Mouse (Mus musculus) megakaryocyte, embryonic 14.5 days (primary cell): ENCODE data around the gene Tmem209. TPM values are rescaled to one million over a fixed set of nuclear protein-coding genes. Genes with fewer than 3 reads are reported as not detected.

Source experiments
- H3K27me3 ChIP-seq: replicated peaks from 2 replicates; pipeline ENCODE3; 2012; ENCODE audit warnings: inconsistent platforms
- H3K36me3 ChIP-seq: replicated peaks from 2 replicates; pipeline ENCODE3; 2012; ENCODE audit warnings: low read length, inconsistent platforms, mixed read lengths
- H3K4me1 ChIP-seq: 2 replicates; pipeline ENCODE4 v1.6.1; 2012; ENCODE audit warnings: inconsistent platforms
- H3K4me3 ChIP-seq: replicated peaks from 2 replicates; pipeline ENCODE3; 2012; ENCODE audit warnings: moderate library complexity, mild to moderate bottlenecking, inconsistent platforms
- H3K9me3 ChIP-seq: 2 replicates; pipeline ENCODE4 v1.6.1; 2012; ENCODE audit warnings: inconsistent platforms
- FLI1 ChIP-seq: IDR thresholded peaks from 2 replicates; pipeline ENCODE4 v1.6.1; 2012; ENCODE audit warnings: low read length, inconsistent platforms, mixed read lengths
- GATA1 ChIP-seq: IDR thresholded peaks from 3 replicates; pipeline ENCODE4 v1.6.1; 2012; ENCODE audit warnings: mixed read lengths, low read length, inconsistent platforms, borderline replicate concordance
- polyA plus RNA-seq: library from polyadenylated mRNA; stranded (reverse); fragments of >175 nt; gene quantifications from 2 replicates; pipeline ENCODE4 v1.2.3, GENCODE M21; 2012; ENCODE audit warnings: low replicate concordance; ENCODE audit not compliant: insufficient read depth

The Tmem209 gene
- polyA plus RNA-seq, 1 experiment, result 1.7 TPM

DNA sequence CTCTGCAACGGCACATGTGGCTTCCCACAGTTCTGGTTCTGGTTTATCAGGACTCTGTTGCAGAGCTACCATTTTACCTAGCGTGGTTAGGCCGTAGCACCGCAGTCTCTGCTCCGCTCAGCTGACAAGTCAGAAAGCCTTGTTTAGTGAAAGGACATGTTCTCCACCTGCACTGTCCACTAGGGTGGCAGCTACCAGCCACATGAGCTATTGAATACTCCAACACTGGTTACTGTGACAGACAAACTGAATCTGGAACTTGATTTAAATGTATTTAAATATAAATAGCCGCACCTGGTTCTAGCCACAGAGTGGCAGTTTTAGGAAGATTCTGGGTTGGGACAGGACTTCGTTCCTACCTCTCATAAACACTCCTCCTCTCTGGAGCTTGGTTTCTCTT is 52.6 kb downstream of the Tmem209 start:
- Histone ChIP-seq H3K36me3 (peaks cover 25% of the 10 kb centered on the region), H3K9me3 (no peaks in the 10 kb centered on the region), H3K4me3 (no peak overlapping the region), H3K4me1 (peaks cover 68% of the 10 kb centered on the region), H3K27me3 (peaks cover 20% of the 10 kb centered on the region)
- TF ChIP-seq FLI1 (no peak), GATA1 (no peak)

DNA sequence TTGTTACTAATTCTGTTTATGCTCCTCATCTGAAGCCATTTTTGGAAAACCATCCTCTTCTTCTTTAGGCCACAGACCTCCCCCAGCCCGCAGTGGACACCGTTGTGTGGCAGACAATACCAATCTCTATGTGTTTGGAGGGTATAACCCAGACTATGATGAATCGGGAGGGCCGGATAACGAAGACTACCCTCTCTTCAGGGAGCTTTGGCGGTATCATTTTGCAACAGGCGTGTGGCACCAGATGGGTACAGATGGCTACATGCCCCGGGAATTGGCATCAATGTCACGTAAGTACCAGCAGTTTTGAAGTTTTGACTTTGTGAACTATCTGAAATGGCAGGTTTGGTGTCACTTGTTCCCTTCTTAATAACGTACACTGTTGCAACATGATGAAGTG is 70.0 kb downstream of the Tmem209 start:
- H3K4me3 ChIP-seq, result no peak overlapping the region
- TF ChIP-seq FLI1, result no peak
- no peak for TF ChIP-seq GATA1
- no peaks in the 10 kb centered on the region for H3K27me3 ChIP-seq
- H3K4me1 ChIP-seq, result peaks cover 8% of the 10 kb centered on the region; the same call in 1 of the 2 replicates
- H3K36me3 ChIP-seq, result peaks cover 59% of the 10 kb centered on the region
- H3K9me3 ChIP-seq, result no peaks in the 10 kb centered on the region

DNA sequence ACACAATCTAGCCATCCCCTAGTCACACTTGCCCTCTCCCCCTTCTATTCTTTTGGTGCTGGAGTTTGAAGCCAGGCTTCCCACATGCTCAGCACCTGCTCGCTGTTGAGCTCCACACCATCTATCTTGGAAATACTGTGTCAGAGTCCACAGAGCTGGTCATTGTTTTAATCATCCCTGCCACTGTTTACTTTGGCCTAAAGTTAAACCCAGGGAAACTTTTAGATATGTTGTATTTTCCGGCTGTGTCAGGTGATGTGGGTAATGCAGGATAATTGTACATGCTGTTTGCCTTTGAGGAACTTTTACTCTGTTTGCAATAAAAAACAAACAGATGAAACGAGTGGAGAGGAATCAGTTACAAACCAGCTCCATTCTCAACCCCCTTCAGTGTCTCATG is 72.5 kb downstream of the Tmem209 start:
- no peaks in the 10 kb centered on the region for H3K9me3 ChIP-seq
- H3K4me1 ChIP-seq, result peaks cover 8% of the 10 kb centered on the region; the same call in 1 of the 2 replicates
- H3K4me3 ChIP-seq, result no peak overlapping the region
- TF ChIP-seq FLI1, result no peak
- TF ChIP-seq GATA1, result no peak
- no peaks in the 10 kb centered on the region for H3K27me3 ChIP-seq
- H3K36me3 ChIP-seq, result peaks cover 41% of the 10 kb centered on the region

DNA sequence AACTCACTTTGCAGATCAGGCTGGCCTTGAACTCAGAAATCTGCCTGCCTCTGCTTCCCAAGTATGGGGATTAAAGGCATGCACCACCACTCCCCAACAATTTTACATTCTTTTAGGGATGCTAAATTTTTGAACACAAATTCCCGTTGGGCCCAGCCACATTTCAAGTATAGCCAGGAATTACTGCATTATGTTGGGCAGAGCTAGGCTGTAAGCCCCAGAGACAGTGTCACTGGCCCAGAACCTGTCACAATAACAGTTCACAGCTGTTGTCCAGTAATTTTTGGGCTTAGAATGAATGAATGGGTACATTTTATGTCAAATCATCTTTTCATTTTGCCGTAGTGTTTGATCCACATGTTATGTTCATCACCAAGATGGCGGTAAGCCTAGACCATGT is 73.1 kb downstream of the Tmem209 start:
- Histone ChIP-seq H3K9me3 (no peaks in the 10 kb centered on the region), H3K36me3 (peaks cover 36% of the 10 kb centered on the region), H3K4me1 (peaks cover 8% of the 10 kb centered on the region; the same call in 1 of the 2 replicates), H3K4me3 (no peak overlapping the region), H3K27me3 (no peaks in the 10 kb centered on the region)
- no peak for TF ChIP-seq GATA1
- no peak for TF ChIP-seq FLI1

- no peaks in the 10 kb centered on the region for H3K27me3 ChIP-seq
- peaks cover 22% of the 10 kb centered on the region for H3K36me3 ChIP-seq
- H3K9me3 ChIP-seq, result no peaks in the 10 kb centered on the region
- H3K4me3 ChIP-seq, result no peak overlapping the region
- TF ChIP-seq GATA1, result no peak
- TF ChIP-seq FLI1, result no peak
- H3K4me1 ChIP-seq, result peaks cover 7% of the 10 kb centered on the region; the same call in 1 of the 2 replicates
These were observed 77.0 kb downstream of the Tmem209 start for GRCm38 (mm10) chr6:30432461-30433192.

Other genes starting within 250 kb of the Tmem209 start
- 20.5 and 26.8 TPM in 2 replicates for gene Ube2h, start 205.2 kb downstream of the Tmem209 start, polyA plus RNA-seq
- gene Zc3hc1, start 118.8 kb downstream of the Tmem209 start, polyA plus RNA-seq, result 51.0 and 80.3 TPM in 2 replicates
- gene Klhdc10, start 107.9 kb downstream of the Tmem209 start, polyA plus RNA-seq, result 6.6 and 8.2 TPM in 2 replicates
- gene Ssmem1, start 66 bp upstream of the Tmem209 start, polyA plus RNA-seq, result not detected in 2 replicates
- gene Cpa2, start 31.8 kb upstream of the Tmem209 start, polyA plus RNA-seq, result not detected in 2 replicates
- not detected in 2 replicates for gene Cpa4, start 58.6 kb upstream of the Tmem209 start, polyA plus RNA-seq
- not detected in 2 replicates for gene Cpa5, start 101.2 kb upstream of the Tmem209 start, polyA plus RNA-seq
- not detected in 2 replicates for gene Cpa1, start 129.4 kb upstream of the Tmem209 start, polyA plus RNA-seq
- gene Cep41, start 184.0 kb upstream of the Tmem209 start, polyA plus RNA-seq, result 13.1 and 15.8 TPM in 2 replicates
- gene Mest, start 213.8 kb upstream of the Tmem209 start, polyA plus RNA-seq, result 48.4 and 174 TPM in 2 replicates